Mouse (Mus musculus) small intestine, adult 10 weeks (tissue): Measurements from ENCODE around the gene Atp4a. TPM values are rescaled to one million over a fixed set of nuclear protein-coding genes. Genes with fewer than 3 reads are reported as not detected.

Experiments
- polyA plus RNA-seq: library from polyadenylated mRNA; stranded (reverse); fragments of 350-450 nt; fragmentation: Illumina TruSeq; extraction: RNeasy Lipid Tissue Mini Kit (QIAGEN cat#74804); gene quantifications from one replicate; pipeline ENCODE4 v1.2.3, GENCODE M21; 2014; ENCODE audit warnings: low replicate concordance

Atp4a gene
- polyA plus RNA-seq = not detected

GRCm38 (mm10) chr7:30711942-30712341 lies at the start of gene Atp4a:
Gene Atp4a, plus strand, starts transcription at chr7:30712209.

GRCm38 (mm10) chr7:30664529-30665200 lies 47.3 kb upstream of the Atp4a start, which contains the start of gene Haus5:
Gene Haus5, minus strand, starts transcription at chr7:30664994.

GRCm38 (mm10) chr7:30671480-30671879 lies 40.5 kb upstream of the Atp4a start, which contains the start of gene Pmis2:
Gene Pmis2, minus strand, starts transcription at chr7:30671605.

GRCm38 (mm10) chr7:30698589-30698988 lies 13.4 kb upstream of the Atp4a start, which contains the start of gene 2200002J24Rik:
Gene 2200002J24Rik, plus strand, starts transcription at chr7:30698926.

GRCm38 (mm10) chr7:30729396-30730063 lies 17.5 kb downstream of the Atp4a start, which contains the start of gene Tmem147:
Gene Tmem147, minus strand, starts transcription at chr7:30729540.

GRCm38 (mm10) chr7:30743617-30744016 lies 31.6 kb downstream of the Atp4a start, which contains the start of gene Gapdhs:
Gene Gapdhs, minus strand, starts transcription at chr7:30743681.

GRCm38 (mm10) chr7:30751086-30751669 lies 39.2 kb downstream of the Atp4a start, which contains the start of gene Sbsn:
Gene Sbsn, plus strand, starts transcription at chr7:30751471.

GRCm38 (mm10) chr7:30763456-30763855 lies 51.4 kb downstream of the Atp4a start, which contains the start of gene Dmkn:
Gene Dmkn, plus strand, starts transcription at chr7:30763756.

Other genes starting within 250 kb of the Atp4a start
- not detected for gene Prodh2, start 218.6 kb upstream of the Atp4a start, polyA plus RNA-seq
- 0.11 TPM for gene Arhgap33, start 177.1 kb upstream of the Atp4a start, polyA plus RNA-seq
- gene Hspb6, start 160.0 kb upstream of the Atp4a start, polyA plus RNA-seq = 28.5 TPM
- gene Proser3, start 159.9 kb upstream of the Atp4a start, polyA plus RNA-seq = 0.97 TPM
- not detected for gene Lin37, start 152.4 kb upstream of the Atp4a start, polyA plus RNA-seq
- gene U2af1l4, start 148.9 kb upstream of the Atp4a start, polyA plus RNA-seq = 2.6 TPM
- gene Gm49396, start 148.9 kb upstream of the Atp4a start, polyA plus RNA-seq = 6.2 TPM
- 17.3 TPM for gene Psenen, start 148.6 kb upstream of the Atp4a start, polyA plus RNA-seq
- gene Igflr1, start 146.8 kb upstream of the Atp4a start, polyA plus RNA-seq = not detected
- gene Kmt2b, start 123.5 kb upstream of the Atp4a start, polyA plus RNA-seq = 4.6 TPM
- gene Zbtb32, start 113.3 kb upstream of the Atp4a start, polyA plus RNA-seq = not detected
- not detected for gene Upk1a, start 99.4 kb upstream of the Atp4a start, polyA plus RNA-seq
- 1,034 TPM for gene Cox6b1, start 86.1 kb upstream of the Atp4a start, polyA plus RNA-seq
- not detected for gene Etv2, start 76.4 kb upstream of the Atp4a start, polyA plus RNA-seq
- not detected for gene Rbm42, start 61.9 kb upstream of the Atp4a start, polyA plus RNA-seq
- 2.8 TPM for gene Haus5, start 47.2 kb upstream of the Atp4a start, polyA plus RNA-seq
- gene Pmis2, start 40.6 kb upstream of the Atp4a start, polyA plus RNA-seq = not detected
- not detected for gene 2200002J24Rik, start 13.3 kb upstream of the Atp4a start, polyA plus RNA-seq
- gene Tmem147, start 17.3 kb downstream of the Atp4a start, polyA plus RNA-seq = 4.8 TPM
- gene Gapdhs, start 31.5 kb downstream of the Atp4a start, polyA plus RNA-seq = not detected
- 0.15 TPM for gene Sbsn, start 39.3 kb downstream of the Atp4a start, polyA plus RNA-seq
- not detected for gene Dmkn, start 51.5 kb downstream of the Atp4a start, polyA plus RNA-seq
- not detected for gene Krtdap, start 75.7 kb downstream of the Atp4a start, polyA plus RNA-seq
- gene Ffar2, start 111.6 kb downstream of the Atp4a start, polyA plus RNA-seq = 1.7 TPM
- gene Ffar3, start 144.0 kb downstream of the Atp4a start, polyA plus RNA-seq = not detected
- gene Ffar1, start 149.4 kb downstream of the Atp4a start, polyA plus RNA-seq = 0.85 TPM
- gene Cd22, start 168.1 kb downstream of the Atp4a start, polyA plus RNA-seq = 3.0 TPM
- not detected for gene Mag, start 202.7 kb downstream of the Atp4a start, polyA plus RNA-seq
- gene Hamp2, start 212.5 kb downstream of the Atp4a start, polyA plus RNA-seq = 2.0 TPM
- gene Hamp, start 231.8 kb downstream of the Atp4a start, polyA plus RNA-seq = not detected
- gene Usf2, start 244.6 kb downstream of the Atp4a start, polyA plus RNA-seq = 52.9 TPM